ENCODE assay signal across 16 mouse cellular contexts in genomic region chr3:38174735-38175280, GRCm38 (mm10).
DNase-seq lines count a peak whose midpoint lies in the region; ATAC-seq lines count a peak whose summit lies in the region.
"Had no signal": no experiment of that assay in that cellular context is flagged by ENCODE, and none has a peak within 500 bp of the region (broad histone marks: within the 10 kb centered on the region; RNA-seq: fewer than 3 reads in every experiment).

No protein-coding gene starts in this region.

- no peak overlapping the region for H3K9ac ChIP-seq in heart, embryonic 12.5 days
- H3K9ac ChIP-seq in hindbrain, embryonic 12.5 days, result no peak overlapping the region
- H3K9ac ChIP-seq: limb, embryonic 12.5 days; midbrain, embryonic 12.5 days had no signal

- DNase-seq in heart, adult 11 months, result peak; percentile 97
- DNase-seq in adrenal gland, postnatal 25 days, result peak; percentile 5
- DNase-seq in heart, postnatal 25 days (ENCODE audit: low spot score), result peak; percentile 6
- peak; percentile 58 to 65 for DNase-seq in kidney, postnatal 36 days
- no peak for DNase-seq in B cell, adult 2 months
- DNase-seq: cerebellum, adult 2 months; gastrocnemius, postnatal 10 days; layer of hippocampus, adult 9-11 months; thymus, postnatal 36 days had no signal

- H3K4me2 ChIP-seq in heart, embryonic 12.5 days, result no peak overlapping the region
- no peak overlapping the region for H3K4me2 ChIP-seq in hindbrain, embryonic 12.5 days (replicated peaks)
- H3K4me2 ChIP-seq: limb, embryonic 12.5 days; midbrain, embryonic 12.5 days had no signal

- no peak for ATAC-seq in heart, embryonic 12.5 days (ENCODE audit: insufficient number of reproducible peaks, low FRiP score)
- ATAC-seq in hindbrain, embryonic 12.5 days (ENCODE audit: low FRiP score), result no peak
- no peak for ATAC-seq in frontal cortex, adult (ENCODE audit: low TSS enrichment)
- ATAC-seq: lung, postnatal 0 days; Patski had no signal

- H3K27me3 ChIP-seq in heart, embryonic 12.5 days (replicated peaks), result no peaks in the 10 kb centered on the region
- H3K27me3 ChIP-seq in hindbrain, embryonic 12.5 days, result no peaks in the 10 kb centered on the region
- H3K27me3 ChIP-seq: limb, embryonic 12.5 days; midbrain, embryonic 12.5 days; Patski had no signal

- intact Hi-C loops in heart, postnatal 25 days (cut with DNase I), result loop anchor here (5.0 to 10.0 kb wide), 3 partner anchors 38 to 410 kb away; no protein-coding TSS in a partner anchor

- no peaks in the 10 kb centered on the region for H3K9me3 ChIP-seq in heart, embryonic 12.5 days (replicated peaks)
- H3K9me3 ChIP-seq in hindbrain, embryonic 12.5 days (replicated peaks), result no peaks in the 10 kb centered on the region
- H3K9me3 ChIP-seq: limb, embryonic 12.5 days; midbrain, embryonic 12.5 days had no signal

- WGBS in heart, embryonic 12.5 days, result 66% methylated on average over 8 of the region's 8 CpGs
- 81% methylated on average over 8 of the region's 8 CpGs for WGBS in hindbrain, embryonic 12.5 days

- H3K27ac ChIP-seq in heart, embryonic 12.5 days (ENCODE audit: poor library complexity, severe bottlenecking), result no peak overlapping the region
- H3K27ac ChIP-seq in hindbrain, embryonic 12.5 days, result no peak overlapping the region
- H3K27ac ChIP-seq: limb, embryonic 12.5 days; midbrain, embryonic 12.5 days had no signal

- no peaks in the 10 kb centered on the region for H3K4me1 ChIP-seq in heart, embryonic 12.5 days (replicated peaks)
- no peaks in the 10 kb centered on the region for H3K4me1 ChIP-seq in hindbrain, embryonic 12.5 days
- H3K4me1 ChIP-seq: midbrain, embryonic 12.5 days had no signal

- no peaks in the 10 kb centered on the region for H3K36me3 ChIP-seq in heart, embryonic 12.5 days
- H3K36me3 ChIP-seq in hindbrain, embryonic 12.5 days, result no peaks in the 10 kb centered on the region
- H3K36me3 ChIP-seq: limb, embryonic 12.5 days; midbrain, embryonic 12.5 days had no signal

- H3K4me3 ChIP-seq in heart, embryonic 12.5 days, result no peak overlapping the region
- no peak overlapping the region for H3K4me3 ChIP-seq in hindbrain, embryonic 12.5 days
- H3K4me3 ChIP-seq: limb, embryonic 12.5 days; midbrain, embryonic 12.5 days had no signal

Comparison
In these comparisons a context has a peak if more than half of its experiments do, and no peak if none do; other contexts are left out.
1. DNase-seq: peak in heart, adult 11 months (single experiment), adrenal gland, postnatal 25 days (single experiment), heart, postnatal 25 days (single experiment) and kidney, postnatal 36 days (2 of 2); none in B cell, adult 2 months (0 of 2).